Mouse (Mus musculus) liver, embryonic 12.5 days (tissue): Measurements from ENCODE around the gene Rassf9. TPM values are rescaled to one million over a fixed set of nuclear protein-coding genes. Genes with fewer than 3 reads are reported as not detected.

Source experiments
- polyA plus RNA-seq: library from polyadenylated mRNA; unstranded; fragments of >200 nt; fragmentation: Nextera tagmentation; extraction: Ambion mirVana; gene quantifications from 2 replicates; pipeline ENCODE4 v1.2.1, GENCODE M21; 2016

Rassf9 gene
- polyA plus RNA-seq, 1 experiment from 2014 or later: 0.06 TPM

Other genes starting within 250 kb of the Rassf9 start
- gene Nts, start 21.7 kb upstream of the Rassf9 start, polyA plus RNA-seq: 0.11 TPM in 1 of 2 replicates, not detected in the other